Mouse (Mus musculus) kidney, embryonic 14.5 days (tissue): ENCODE data around the gene Enpep. TPM values are rescaled to one million over a fixed set of nuclear protein-coding genes. Genes with fewer than 3 reads are reported as not detected.

ENCODE experiments used
- ATAC-seq: fragments of 200-750 bp; cut with Nextera tagmentation; 2 replicates; pipeline ENCODE4 v1.8.0; 2017; ENCODE audit warnings: moderate number of reproducible peaks, mild to moderate bottlenecking, moderate TSS enrichment, moderate library complexity; ENCODE audit not compliant: low FRiP score, low TSS enrichment
- H3K27ac ChIP-seq: fragments of 300-500 bp; sonication (generic); 2 replicates; pipeline ENCODE4 v1.5.1; 2014; ENCODE audit warnings: low read depth, mild to moderate bottlenecking, low read length, moderate library complexity, mixed read lengths
- H3K27me3 ChIP-seq: fragments of 300-500 bp; sonication (generic); 2 replicates; pipeline ENCODE4 v1.6.1; 2014; ENCODE audit warnings: mild to moderate bottlenecking, low read length; ENCODE audit not compliant: control insufficient read depth, insufficient read depth
- H3K36me3 ChIP-seq: fragments of 300-500 bp; sonication (generic); 2 replicates; pipeline ENCODE4 v1.6.1; 2014; ENCODE audit warnings: low read length, mixed read lengths; ENCODE audit not compliant: control insufficient read depth, insufficient read depth
- H3K4me1 ChIP-seq: fragments of 300-500 bp; sonication (generic); 2 replicates; pipeline ENCODE4 v1.6.1; 2014; ENCODE audit warnings: low read length, mixed read lengths; ENCODE audit not compliant: control insufficient read depth, insufficient read depth
- H3K4me2 ChIP-seq: fragments of 300-500 bp; sonication (generic); replicated peaks from 2 replicates; pipeline ENCODE4 v1.6.1; 2014; ENCODE audit warnings: low read depth, mild to moderate bottlenecking, low read length
- H3K4me3 ChIP-seq: fragments of 300-500 bp; sonication (generic); 2 replicates; pipeline ENCODE4 v1.5.1; 2014; ENCODE audit warnings: mild to moderate bottlenecking, low read length
- H3K9ac ChIP-seq: fragments of 300-500 bp; sonication (generic); 2 replicates; pipeline ENCODE4 v1.6.1; 2014; ENCODE audit warnings: low read depth, mild to moderate bottlenecking, low read length, moderate library complexity
- H3K9me3 ChIP-seq: fragments of 300-500 bp; sonication (generic); 2 replicates; pipeline ENCODE4 v1.6.1; 2016; ENCODE audit warnings: low read length; ENCODE audit not compliant: control insufficient read depth
- WGBS: fragments of 180-500 bp; shearing (Covaris S2); extraction: QIAGEN DNeasy Blood & Tissue Kit; methylation state at CpG from one replicate; pipeline ENCODE4 v1.1.7; 2014; 5-methylcytosine and 5-hydroxymethylcytosine counted together
- polyA plus RNA-seq: library from polyadenylated mRNA; unstranded; fragments of >200 nt; fragmentation: Nextera tagmentation; extraction: Ambion mirVana; gene quantifications from 2 replicates; pipeline ENCODE4 v1.2.1, GENCODE M21; 2014

Gene Enpep
- polyA plus RNA-seq, 1 experiment from 2014 or later: 66.4 TPM

DNA sequence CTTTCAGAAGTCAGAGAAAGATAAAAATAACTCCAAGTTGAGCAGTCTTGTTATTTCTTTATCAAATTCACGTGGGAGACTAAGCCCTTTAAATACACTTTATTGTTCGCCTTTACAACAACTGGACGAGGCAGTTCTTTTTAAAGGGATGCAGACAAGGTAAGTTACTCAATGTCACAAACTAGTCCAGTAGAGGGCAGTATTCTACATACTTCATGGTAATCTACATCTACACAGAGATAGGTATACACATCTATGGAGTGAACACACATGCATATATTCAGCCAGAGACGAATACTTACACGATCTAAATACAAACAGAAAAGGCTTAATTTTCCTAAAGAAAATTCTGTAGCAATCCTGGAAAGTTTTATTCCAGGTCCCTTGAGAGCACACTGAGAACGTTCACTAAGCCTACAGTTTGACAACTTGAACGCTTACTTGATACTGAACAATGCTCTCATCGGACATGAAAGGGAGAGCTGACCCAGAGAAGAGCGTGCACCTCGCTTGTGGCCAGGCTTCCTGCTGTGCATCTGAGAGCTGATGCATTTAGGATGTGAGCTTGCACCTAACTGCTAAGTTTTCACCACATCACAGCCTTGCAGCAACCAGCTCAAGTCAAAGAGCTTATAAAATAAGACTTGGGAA, 24.3 kb downstream of the Enpep start:
- Histone ChIP-seq H3K9me3 (no peaks in the 10 kb centered on the region), H3K27me3 (no peaks in the 10 kb centered on the region), H3K4me2 (no peak overlapping the region), H3K27ac (no peak overlapping the region), H3K4me3 (no peak overlapping the region), H3K4me1 (peaks cover 12% of the 10 kb centered on the region), H3K36me3 (no peaks in the 10 kb centered on the region), H3K9ac (no peak overlapping the region)
- ATAC-seq: peak; percentile 74; the same call in 1 of the 2 replicates
- 26% methylated on average over 10 of the region's 10 CpGs for WGBS

DNA sequence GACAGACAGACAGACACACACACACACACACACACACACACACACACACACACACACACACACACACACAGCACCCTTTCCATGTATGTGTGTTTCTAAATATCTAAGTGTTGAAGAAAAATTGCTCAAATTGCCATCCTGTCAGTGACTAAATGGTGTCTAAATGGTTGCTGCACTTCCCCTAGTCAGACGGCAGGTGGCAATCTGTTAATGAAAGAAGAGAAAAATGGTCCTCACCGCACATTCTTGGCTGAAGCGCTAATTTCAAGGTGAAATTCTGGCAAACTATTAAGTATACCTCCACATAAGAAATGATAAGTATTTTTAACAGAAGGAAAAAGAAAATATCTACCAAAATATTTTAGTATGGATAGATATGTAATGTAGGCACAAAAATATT, 28.6 kb downstream of the Enpep start:
- Histone ChIP-seq H3K9ac (no peak overlapping the region), H3K4me1 (peaks cover 3% of the 10 kb centered on the region; the same call in 1 of the 2 replicates), H3K27me3 (no peaks in the 10 kb centered on the region), H3K27ac (no peak overlapping the region), H3K36me3 (no peaks in the 10 kb centered on the region), H3K4me2 (no peak overlapping the region), H3K9me3 (no peaks in the 10 kb centered on the region), H3K4me3 (no peak overlapping the region)
- WGBS: 7% methylated on average over 3 of the region's 3 CpGs
- no peak for ATAC-seq

DNA sequence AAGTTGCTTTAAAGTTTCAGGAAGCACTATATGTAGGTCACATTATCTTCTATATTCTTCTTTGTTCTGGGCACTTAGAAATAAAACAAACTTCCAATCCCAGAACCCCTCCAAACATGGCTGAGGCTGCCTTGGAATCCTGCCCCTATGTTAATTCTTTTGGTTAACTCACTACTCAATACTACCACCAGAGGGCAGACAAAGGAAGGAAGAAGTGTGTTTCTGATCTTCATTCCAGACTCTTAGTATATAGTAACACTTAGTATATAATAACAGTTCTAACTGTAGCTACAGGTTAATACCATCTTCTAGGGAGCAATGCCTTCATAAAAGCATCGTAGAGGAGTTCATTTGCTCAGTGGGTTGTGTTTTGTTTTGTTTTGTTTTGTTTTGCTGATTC, 32.6 kb downstream of the Enpep start:
- H3K4me2 ChIP-seq: no peak overlapping the region
- 0 out of 2 replicates have a peak, but pooled peaks have one; percentile 62 for ATAC-seq
- H3K36me3 ChIP-seq: peaks cover 5% of the 10 kb centered on the region; the same call in 1 of the 2 replicates
- no peak overlapping the region for H3K27ac ChIP-seq
- 69% methylated on average over 1 of the region's 1 CpGs for WGBS
- H3K4me3 ChIP-seq: no peak overlapping the region
- no peaks in the 10 kb centered on the region for H3K9me3 ChIP-seq
- H3K4me1 ChIP-seq: no peaks in the 10 kb centered on the region
- H3K27me3 ChIP-seq: no peaks in the 10 kb centered on the region
- no peak overlapping the region for H3K9ac ChIP-seq

DNA sequence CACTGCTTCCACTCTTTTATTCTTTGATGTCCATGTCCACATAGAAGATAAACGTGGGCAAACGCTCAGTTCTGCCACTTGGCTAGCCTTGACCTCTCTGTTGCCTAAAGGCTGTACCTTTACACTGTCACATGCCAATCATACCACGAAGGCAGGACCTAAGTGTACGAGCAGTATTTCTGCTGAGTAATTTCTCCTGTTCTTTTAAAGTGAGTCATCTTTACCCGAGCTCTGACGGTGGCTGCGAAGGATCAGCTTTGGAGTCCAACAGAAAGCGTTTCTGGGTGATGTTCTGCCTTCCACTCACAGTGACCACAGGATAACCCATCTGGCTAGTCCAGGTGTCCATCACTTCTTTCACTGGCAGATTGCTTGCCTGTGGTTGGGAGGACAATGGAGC, 33.9 kb downstream of the Enpep start:
- no peak overlapping the region for H3K4me2 ChIP-seq
- H3K27ac ChIP-seq: no peak overlapping the region
- WGBS: 85% methylated on average over 8 of the region's 8 CpGs
- peaks cover 5% of the 10 kb centered on the region; the same call in 1 of the 2 replicates for H3K36me3 ChIP-seq
- no peaks in the 10 kb centered on the region for H3K4me1 ChIP-seq
- no peak for ATAC-seq
- no peaks in the 10 kb centered on the region for H3K27me3 ChIP-seq
- H3K4me3 ChIP-seq: no peak overlapping the region
- H3K9ac ChIP-seq: no peak overlapping the region
- H3K9me3 ChIP-seq: no peaks in the 10 kb centered on the region

DNA sequence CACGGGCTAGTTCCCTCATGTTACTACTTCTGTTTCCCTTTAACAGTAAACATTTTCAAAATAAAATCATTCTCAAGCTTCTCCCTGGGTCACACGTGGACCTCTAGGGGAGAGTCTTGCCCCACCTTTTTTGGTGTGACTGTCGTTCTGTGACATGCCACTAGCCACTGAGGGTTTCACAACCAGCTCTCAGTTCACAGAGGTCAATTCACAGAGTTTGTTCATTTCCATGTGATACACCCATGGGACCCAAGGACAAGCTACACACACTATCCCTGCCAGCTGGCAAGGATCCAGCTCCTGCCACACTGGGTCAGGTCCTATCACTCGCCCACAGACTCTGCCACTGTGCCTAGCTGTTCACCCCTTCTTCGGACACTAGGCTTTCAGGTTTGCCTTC, 35.5 kb downstream of the Enpep start:
- WGBS: 70% methylated on average over 5 of the region's 5 CpGs
- Histone ChIP-seq H3K9ac (no peak overlapping the region), H3K27me3 (no peaks in the 10 kb centered on the region), H3K36me3 (peaks cover 5% of the 10 kb centered on the region; the same call in 1 of the 2 replicates), H3K4me3 (no peak overlapping the region), H3K4me2 (no peak overlapping the region), H3K27ac (no peak overlapping the region), H3K9me3 (no peaks in the 10 kb centered on the region), H3K4me1 (no peaks in the 10 kb centered on the region)
- ATAC-seq: no peak

DNA sequence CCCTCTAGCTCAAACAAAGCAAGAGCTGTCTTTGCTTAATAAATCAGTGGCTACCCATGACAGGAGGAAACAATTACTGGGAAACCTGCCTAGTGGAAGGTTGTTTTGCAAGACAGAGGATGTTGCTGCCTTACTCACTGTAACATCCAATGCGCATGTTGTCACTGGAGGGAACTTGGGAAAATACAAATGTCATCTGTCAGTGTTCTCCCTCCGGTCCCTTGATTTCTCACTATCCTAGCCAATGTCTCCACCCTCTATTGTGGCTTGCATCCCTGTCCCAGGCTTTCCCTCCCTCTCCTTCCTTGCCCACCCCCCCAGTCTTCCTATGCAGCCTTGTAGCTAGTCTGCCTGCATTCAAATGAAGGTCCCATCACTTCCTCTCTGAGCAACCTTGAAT, 36.6 kb downstream of the Enpep start:
- no peak overlapping the region for H3K27ac ChIP-seq
- H3K9ac ChIP-seq: no peak overlapping the region
- no peaks in the 10 kb centered on the region for H3K4me1 ChIP-seq
- 68% methylated on average over 2 of the region's 2 CpGs for WGBS
- no peak overlapping the region for H3K4me3 ChIP-seq
- no peak overlapping the region for H3K4me2 ChIP-seq
- H3K9me3 ChIP-seq: no peaks in the 10 kb centered on the region
- peaks cover 5% of the 10 kb centered on the region; the same call in 1 of the 2 replicates for H3K36me3 ChIP-seq
- no peak for ATAC-seq
- no peaks in the 10 kb centered on the region for H3K27me3 ChIP-seq

DNA sequence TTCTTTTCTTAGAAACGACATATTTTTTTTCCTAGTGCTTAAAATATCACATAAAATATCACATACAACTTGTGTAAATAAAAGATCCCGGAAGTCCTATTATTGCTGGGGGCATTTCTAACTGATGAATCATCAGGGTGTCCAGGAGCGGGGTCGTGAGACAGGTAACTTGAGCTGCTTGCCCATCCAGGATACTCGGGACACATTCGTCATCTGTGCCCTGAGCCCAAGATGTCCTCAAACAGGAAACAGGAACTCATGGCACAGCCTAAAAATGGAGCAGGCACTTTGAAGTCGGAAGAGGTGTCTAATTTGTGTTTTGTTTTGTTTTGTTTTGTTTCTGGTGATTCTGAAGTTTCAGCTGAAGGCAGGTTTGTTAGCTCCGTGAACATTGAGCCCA, 43.0 kb downstream of the Enpep start:
- ATAC-seq: no peak
- no peak overlapping the region for H3K4me3 ChIP-seq
- H3K4me2 ChIP-seq: no peak overlapping the region
- 33% methylated on average over 8 of the region's 8 CpGs for WGBS
- no peaks in the 10 kb centered on the region for H3K9me3 ChIP-seq
- H3K27me3 ChIP-seq: no peaks in the 10 kb centered on the region
- no peak overlapping the region for H3K27ac ChIP-seq
- H3K9ac ChIP-seq: no peak overlapping the region
- H3K4me1 ChIP-seq: no peaks in the 10 kb centered on the region
- no peaks in the 10 kb centered on the region; the same call in 1 of the 2 replicates for H3K36me3 ChIP-seq

DNA sequence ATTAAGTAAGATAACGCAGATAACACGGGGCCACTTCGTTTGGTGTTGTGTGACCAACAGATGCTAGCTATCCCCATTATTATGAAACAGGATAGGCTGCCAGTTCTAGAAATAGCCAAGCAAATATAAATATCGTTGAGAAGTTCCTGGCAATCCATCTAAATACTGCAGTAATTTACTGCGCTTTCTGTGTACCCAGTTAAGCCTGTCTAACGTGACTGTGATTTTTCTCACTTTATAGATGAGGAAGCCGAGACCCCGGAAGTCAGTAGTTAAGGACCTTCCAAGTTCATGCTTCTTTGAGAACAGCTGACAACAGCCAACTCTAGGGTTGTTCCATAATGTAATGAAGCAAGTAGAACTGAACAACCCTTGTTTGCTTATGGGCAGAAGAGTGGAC, 45.4 kb downstream of the Enpep start:
- Histone ChIP-seq H3K4me2 (no peak overlapping the region), H3K4me3 (no peak overlapping the region), H3K27ac (no peak overlapping the region), H3K9me3 (no peaks in the 10 kb centered on the region), H3K4me1 (no peaks in the 10 kb centered on the region), H3K27me3 (no peaks in the 10 kb centered on the region), H3K36me3 (no peaks in the 10 kb centered on the region; the same call in 1 of the 2 replicates), H3K9ac (no peak overlapping the region)
- WGBS: 52% methylated on average over 8 of the region's 8 CpGs
- no peak for ATAC-seq

DNA sequence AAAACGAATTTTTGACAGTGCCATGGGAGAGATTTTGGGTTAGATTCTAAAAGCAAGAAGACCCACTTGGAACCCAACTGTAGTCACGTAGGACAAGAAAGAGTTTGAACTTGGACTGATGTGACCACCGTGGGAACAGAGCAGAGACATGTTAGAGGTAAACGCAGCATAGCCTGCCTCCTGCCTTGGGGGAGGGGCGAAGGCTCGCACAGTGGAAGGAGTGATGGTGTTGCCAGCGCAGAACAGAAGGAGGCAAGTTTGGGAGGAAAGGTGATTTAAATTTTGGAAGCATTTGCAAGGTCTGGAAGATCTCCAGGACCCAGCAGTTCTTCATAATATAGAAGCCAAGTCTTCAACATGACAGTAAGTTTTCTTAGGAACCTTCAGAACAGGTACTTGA, 46.1 kb downstream of the Enpep start:
- H3K4me2 ChIP-seq: no peak overlapping the region
- no peaks in the 10 kb centered on the region for H3K4me1 ChIP-seq
- H3K4me3 ChIP-seq: no peak overlapping the region
- no peaks in the 10 kb centered on the region; the same call in 1 of the 2 replicates for H3K36me3 ChIP-seq
- H3K27me3 ChIP-seq: no peaks in the 10 kb centered on the region
- no peak overlapping the region for H3K27ac ChIP-seq
- ATAC-seq: no peak
- H3K9me3 ChIP-seq: no peaks in the 10 kb centered on the region
- no peak overlapping the region for H3K9ac ChIP-seq
- 68% methylated on average over 7 of the region's 7 CpGs for WGBS
